In the genomic region with DNA sequence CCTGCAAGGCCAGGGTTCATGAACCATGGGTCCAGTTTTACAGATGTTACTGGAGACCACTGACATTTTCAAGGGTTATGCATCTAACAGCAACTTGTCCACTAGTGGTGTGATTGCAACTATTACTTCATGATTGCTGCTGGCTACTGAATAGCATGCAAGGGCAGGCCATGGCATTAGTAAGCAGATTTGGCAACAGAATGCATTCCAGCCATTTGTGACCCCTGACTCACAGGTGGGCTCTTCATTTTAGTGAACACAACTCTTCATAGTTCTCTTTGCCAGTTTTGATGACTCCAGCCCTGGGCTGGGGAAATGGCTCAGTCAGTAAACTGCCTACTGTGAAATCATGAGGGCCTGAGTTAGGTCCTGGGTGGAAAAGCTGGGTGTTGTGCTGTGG, we compare ENCODE assay signal across 17 mouse cellular contexts.
"Had no signal": no experiment of that assay in that cellular context is flagged by ENCODE, and none has a peak within 500 bp of the region (broad histone marks: within the 10 kb centered on the region; RNA-seq: fewer than 3 reads in every experiment).

No protein-coding gene starts in this region.

- DNase-seq: kidney, postnatal 14 days; kidney, postnatal 4 days; liver; lung, adult 18-20 months; lung, postnatal 14 days; lung, postnatal 4 days; midbrain, embryonic 14.5 days; right cerebral cortex, adult 18-20 months; right cerebral cortex, postnatal 14 days; right cerebral cortex, postnatal 4 days; thymus, postnatal 36 days had no signal

- H3K4me3 ChIP-seq: limb, embryonic 10.5 days; limb, embryonic 13.5 days; liver, embryonic 12.5 days; liver, embryonic 15.5 days; neural tube, embryonic 12.5 days; neural tube, embryonic 15.5 days had no signal

- H3K4me1 ChIP-seq: limb, embryonic 10.5 days; limb, embryonic 13.5 days; liver, embryonic 12.5 days; liver, embryonic 15.5 days; neural tube, embryonic 12.5 days; neural tube, embryonic 15.5 days had no signal

- H3K27ac ChIP-seq: limb, embryonic 10.5 days; limb, embryonic 13.5 days; liver, embryonic 12.5 days; liver, embryonic 15.5 days; neural tube, embryonic 12.5 days; neural tube, embryonic 15.5 days had no signal
